Mouse (Mus musculus) ES-Bruce4 (cell line): ENCODE results near the gene Samsn1. TPM values are rescaled to one million over a fixed set of nuclear protein-coding genes. Genes with fewer than 3 reads are reported as not detected.

Experiments
- H3K27ac ChIP-seq: 2 replicates; pipeline ENCODE4 v1.5.1; 2012; ENCODE audit warnings: low read length, inconsistent platforms; ENCODE audit not compliant: insufficient read depth
- H3K27me3 ChIP-seq: 2 replicates; pipeline ENCODE4 v1.6.1; 2012; ENCODE audit warnings: mild to moderate bottlenecking, low read length, inconsistent platforms; ENCODE audit not compliant: control insufficient read depth, poor library complexity, insufficient read depth, severe bottlenecking
- H3K36me3 ChIP-seq: 2 replicates; pipeline ENCODE4 v1.6.1; 2012; ENCODE audit warnings: inconsistent platforms, mild to moderate bottlenecking, low read length, moderate library complexity; ENCODE audit not compliant: control insufficient read depth, poor library complexity, insufficient read depth, severe bottlenecking
- H3K4me1 ChIP-seq: one replicate; pipeline ENCODE4 v1.8.1; 2011; ENCODE audit warnings: low read length; ENCODE audit not compliant: control insufficient read depth, insufficient read depth
- H3K4me3 ChIP-seq: 2 replicates; pipeline ENCODE4 v1.5.1; 2011; ENCODE audit warnings: low read depth, mild to moderate bottlenecking, low read length
- H3K9ac ChIP-seq: 2 replicates; pipeline ENCODE4 v1.6.1; 2012; ENCODE audit warnings: low read depth, mild to moderate bottlenecking, inconsistent platforms; ENCODE audit not compliant: poor library complexity, severe bottlenecking
- H3K9me3 ChIP-seq: replicated peaks from 2 replicates; pipeline ENCODE4 v1.6.1; 2012; ENCODE audit warnings: mild to moderate bottlenecking, low read length, inconsistent platforms; ENCODE audit not compliant: control insufficient read depth, poor library complexity, insufficient read depth, severe bottlenecking
- CTCF ChIP-seq: IDR thresholded peaks from one replicate; pipeline ENCODE4 v1.8.1; 2011; ENCODE audit warnings: low read depth, low read length
- EP300 ChIP-seq: IDR thresholded peaks from 2 replicates; pipeline ENCODE4 v1.6.1; 2011; ENCODE audit warnings: low read depth, low read length; ENCODE audit not compliant: insufficient read depth
- POLR2A ChIP-seq: IDR thresholded peaks from one replicate; pipeline ENCODE4 v1.8.1; 2011; ENCODE audit warnings: low read length; ENCODE audit not compliant: insufficient read depth
- polyA plus RNA-seq: library from polyadenylated mRNA; stranded (reverse); fragments of >200 nt; gene quantifications from 2 replicates; pipeline ENCODE4 v1.2.4, GENCODE M21; 2011; ENCODE audit warnings: low read depth; ENCODE audit not compliant: missing spikeins, insufficient read depth, insufficient read length

The Samsn1 gene
- polyA plus RNA-seq, 1 experiment, result not detected

DNA sequence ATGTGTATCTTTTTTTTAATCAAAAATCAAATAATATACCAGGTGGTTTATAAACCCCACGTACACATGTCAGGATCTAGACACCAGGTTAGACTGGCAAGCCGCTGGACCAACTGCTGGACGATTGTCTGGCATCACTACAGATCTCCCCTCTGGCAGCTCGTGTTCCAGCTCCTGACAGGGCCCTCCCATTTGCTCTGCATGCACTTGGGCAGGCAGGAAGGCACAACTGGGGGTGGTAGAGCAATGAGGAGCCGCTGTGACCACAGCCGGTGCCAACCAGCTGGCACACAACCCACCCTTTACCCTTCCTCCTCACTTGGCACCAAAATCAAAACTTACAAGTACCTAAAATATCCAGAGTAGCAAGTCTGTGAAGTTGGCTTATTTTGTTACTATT lies 156.6 kb downstream of the Samsn1 start:
- no peak for TF ChIP-seq CTCF
- no peak for TF ChIP-seq EP300
- no peak for TF ChIP-seq POLR2A
- Histone ChIP-seq H3K9me3 (no peaks in the 10 kb centered on the region), H3K9ac (no peak overlapping the region), H3K4me3 (no peak overlapping the region), H3K27me3 (no peaks in the 10 kb centered on the region), H3K36me3 (no peaks in the 10 kb centered on the region), H3K27ac (no peak overlapping the region), H3K4me1 (no peaks in the 10 kb centered on the region)

DNA sequence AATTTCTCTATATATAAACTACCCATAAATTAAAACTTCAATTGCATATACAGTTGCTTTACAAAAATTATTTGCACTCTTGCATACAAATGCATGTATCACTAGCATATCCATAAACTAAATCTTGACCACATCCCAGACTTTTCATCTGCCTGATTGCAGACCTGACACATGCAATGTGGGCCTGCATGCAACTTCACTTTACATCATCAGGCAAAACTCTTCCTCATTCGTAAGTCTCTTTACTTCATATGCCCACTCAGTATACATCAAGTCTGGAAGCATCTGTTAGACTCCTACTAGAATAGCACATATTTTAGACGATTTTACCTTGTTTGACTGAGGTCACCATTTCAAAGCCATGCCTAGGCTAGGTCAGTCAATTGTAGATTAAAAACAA lies 157.4 kb downstream of the Samsn1 start:
- no peak overlapping the region for H3K27ac ChIP-seq
- H3K9ac ChIP-seq, result no peak overlapping the region
- H3K36me3 ChIP-seq, result no peaks in the 10 kb centered on the region
- no peaks in the 10 kb centered on the region for H3K27me3 ChIP-seq
- TF ChIP-seq EP300 (no peak), CTCF (no peak)
- no peaks in the 10 kb centered on the region for H3K9me3 ChIP-seq
- no peaks in the 10 kb centered on the region for H3K4me1 ChIP-seq
- no peak overlapping the region for H3K4me3 ChIP-seq

DNA sequence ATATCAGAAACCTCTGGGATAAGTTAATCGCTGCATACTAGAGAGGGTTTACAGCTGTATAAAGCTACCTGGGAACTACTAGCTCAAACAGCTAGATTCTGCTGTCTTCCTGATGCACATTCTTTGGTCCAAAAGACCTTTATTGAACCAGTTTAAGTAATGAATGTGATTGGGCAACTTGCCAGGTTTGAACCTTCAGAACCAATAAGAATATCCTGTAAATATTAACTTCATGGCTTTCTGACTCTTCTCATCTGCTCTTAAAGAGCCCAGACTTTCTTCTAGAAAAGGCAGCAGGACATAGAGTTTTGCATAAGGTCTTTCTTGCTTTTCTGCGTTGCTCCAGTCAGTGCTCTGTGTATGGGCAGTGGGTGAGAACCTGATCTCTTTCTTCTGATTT lies 165.7 kb downstream of the Samsn1 start:
- no peaks in the 10 kb centered on the region for H3K9me3 ChIP-seq
- no peaks in the 10 kb centered on the region for H3K4me1 ChIP-seq
- no peak overlapping the region for H3K4me3 ChIP-seq
- TF ChIP-seq POLR2A (no peak), CTCF (no peak), EP300 (no peak)
- no peak overlapping the region for H3K9ac ChIP-seq
- H3K27me3 ChIP-seq, result no peaks in the 10 kb centered on the region
- no peak overlapping the region for H3K27ac ChIP-seq
- H3K36me3 ChIP-seq, result no peaks in the 10 kb centered on the region

DNA sequence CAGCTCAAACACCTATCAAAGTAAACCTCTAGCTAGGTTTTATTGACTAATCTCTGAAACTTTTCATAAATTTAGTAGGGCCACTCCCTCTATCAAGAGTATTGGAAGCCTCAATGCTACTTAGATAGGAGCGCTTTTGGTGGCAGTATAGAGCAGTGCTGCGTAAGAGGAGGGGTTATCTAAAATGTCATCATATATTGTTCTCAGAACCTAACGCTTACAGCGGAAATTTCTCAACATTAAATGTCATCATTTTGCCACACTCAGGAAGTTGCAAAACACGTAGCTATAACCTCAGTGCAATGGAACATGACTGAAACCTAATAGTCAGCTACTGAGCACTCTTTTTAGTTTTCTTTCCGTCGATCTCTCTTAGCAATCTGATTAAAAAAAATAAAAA lies 166.7 kb downstream of the Samsn1 start:
- no peaks in the 10 kb centered on the region for H3K36me3 ChIP-seq
- no peaks in the 10 kb centered on the region for H3K4me1 ChIP-seq
- no peak for TF ChIP-seq POLR2A
- no peak for TF ChIP-seq EP300
- no peak for TF ChIP-seq CTCF
- H3K27ac ChIP-seq, result no peak overlapping the region
- H3K27me3 ChIP-seq, result no peaks in the 10 kb centered on the region
- no peak overlapping the region for H3K9ac ChIP-seq
- H3K4me3 ChIP-seq, result no peak overlapping the region
- H3K9me3 ChIP-seq, result no peaks in the 10 kb centered on the region

DNA sequence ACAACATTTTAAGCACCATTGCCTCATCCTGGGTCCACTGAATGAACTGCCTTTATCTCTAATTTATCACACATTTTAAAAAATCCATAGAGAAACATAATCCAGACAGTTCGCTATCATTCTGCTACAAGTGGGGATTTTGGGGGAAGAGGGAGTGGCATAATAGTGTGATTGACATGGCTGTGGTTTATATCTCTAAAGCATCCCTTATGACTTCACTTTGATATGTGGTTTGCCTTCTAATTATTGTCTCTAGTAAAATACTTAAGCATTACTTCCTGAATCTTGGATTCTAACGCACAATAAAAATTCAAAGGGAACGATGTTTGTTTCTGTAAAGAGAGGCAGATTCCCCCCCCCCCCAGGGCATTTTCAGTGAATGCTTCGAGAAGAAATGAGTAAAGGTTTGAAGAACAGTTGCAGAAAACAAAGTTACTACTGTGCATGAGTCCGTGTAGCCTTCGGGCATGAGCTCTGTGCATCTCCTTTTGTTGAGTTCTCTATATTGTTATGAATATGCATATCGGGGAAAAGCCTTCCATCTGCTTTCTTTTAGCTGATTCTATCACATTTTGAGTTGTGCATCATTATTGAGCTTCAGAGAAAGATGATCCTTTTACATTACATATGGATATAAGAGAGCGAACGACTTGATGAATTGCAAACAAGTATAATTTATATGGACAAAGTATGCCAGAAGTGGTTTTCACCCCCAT lies 168.4 kb downstream of the Samsn1 start:
- H3K9ac ChIP-seq, result no peak overlapping the region
- no peak for TF ChIP-seq CTCF
- no peak for TF ChIP-seq POLR2A
- no peak for TF ChIP-seq EP300
- no peaks in the 10 kb centered on the region for H3K36me3 ChIP-seq
- H3K27me3 ChIP-seq, result no peaks in the 10 kb centered on the region
- no peaks in the 10 kb centered on the region for H3K9me3 ChIP-seq
- H3K27ac ChIP-seq, result no peak overlapping the region
- no peaks in the 10 kb centered on the region for H3K4me1 ChIP-seq
- H3K4me3 ChIP-seq, result no peak overlapping the region

DNA sequence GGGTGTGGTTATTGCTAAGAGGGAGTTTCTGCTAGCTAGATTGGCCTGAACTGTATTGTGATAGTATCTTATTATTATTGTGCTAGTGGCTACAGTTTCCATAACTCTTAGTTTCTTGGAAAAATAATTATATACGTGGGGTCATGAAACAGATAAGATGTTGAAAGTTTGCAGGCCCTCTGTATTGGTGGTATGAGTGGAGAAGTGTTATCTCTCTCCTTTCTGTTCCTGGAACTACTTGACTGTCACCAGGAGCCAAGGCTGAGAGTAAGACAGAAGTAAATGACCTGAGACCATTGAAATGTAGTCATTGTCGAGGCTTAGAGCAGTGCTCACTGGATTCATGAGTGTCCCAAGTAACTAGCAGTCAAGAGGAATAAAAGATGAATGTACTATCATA lies 169.6 kb downstream of the Samsn1 start:
- H3K27ac ChIP-seq, result no peak overlapping the region
- H3K36me3 ChIP-seq, result no peaks in the 10 kb centered on the region
- no peak overlapping the region for H3K4me3 ChIP-seq
- no peaks in the 10 kb centered on the region for H3K9me3 ChIP-seq
- TF ChIP-seq POLR2A (no peak), EP300 (no peak), CTCF (no peak)
- H3K27me3 ChIP-seq, result no peaks in the 10 kb centered on the region
- no peak overlapping the region for H3K9ac ChIP-seq
- H3K4me1 ChIP-seq, result no peaks in the 10 kb centered on the region
